Mouse (Mus musculus) adrenal gland, postnatal 36 days (tissue): ENCODE results near the gene Mettl21c. TPM values are rescaled to one million over a fixed set of nuclear protein-coding genes. Genes with fewer than 3 reads are reported as not detected.

Experiments used
- total RNA-seq, 2 experiments: library from RNA; stranded (reverse); gene quantifications; 2 replicates each; pipeline ENCODE4 v1.2.3; 2021

The Mettl21c gene
- total RNA-seq, 2 experiments from 2014 or later, result not detected

Other genes starting within 250 kb of the Mettl21c start
- gene Uxs1, start 192.2 kb downstream of the Mettl21c start, total RNA-seq, result 10 to 100 TPM; 57.0 to 58.8 TPM
- gene Tpp2, start 86.4 kb downstream of the Mettl21c start, total RNA-seq, result 10 to 100 TPM; 50.5 to 53.4 TPM
- under 1 TPM; 0.03 TPM for gene Gm8251, start 41.9 kb upstream of the Mettl21c start, total RNA-seq
- 10 to 100 TPM; 10.4 to 14.9 TPM for gene Tex30, start 82.4 kb upstream of the Mettl21c start, total RNA-seq
- gene Kdelc1, start 98.8 kb upstream of the Mettl21c start, total RNA-seq, result 10 to 100 TPM; 16.3 to 20.8 TPM
- gene Bivm, start 98.9 kb upstream of the Mettl21c start, total RNA-seq, result 10 to 100 TPM; 17.2 to 21.4 TPM
- 10 to 100 TPM; 17.8 to 18.9 TPM for gene Ercc5, start 127.7 kb upstream of the Mettl21c start, total RNA-seq
- not detected for gene Mettl21e, start 198.9 kb upstream of the Mettl21c start, total RNA-seq